Mouse (Mus musculus) kidney, adult 9 months (tissue): ENCODE measurements around the gene Stpg4.

Source experiments
- DNase-seq: peaks from one replicate; pipeline ENCODE4 v3.0.0; 2022

Stpg4 gene

DNA sequence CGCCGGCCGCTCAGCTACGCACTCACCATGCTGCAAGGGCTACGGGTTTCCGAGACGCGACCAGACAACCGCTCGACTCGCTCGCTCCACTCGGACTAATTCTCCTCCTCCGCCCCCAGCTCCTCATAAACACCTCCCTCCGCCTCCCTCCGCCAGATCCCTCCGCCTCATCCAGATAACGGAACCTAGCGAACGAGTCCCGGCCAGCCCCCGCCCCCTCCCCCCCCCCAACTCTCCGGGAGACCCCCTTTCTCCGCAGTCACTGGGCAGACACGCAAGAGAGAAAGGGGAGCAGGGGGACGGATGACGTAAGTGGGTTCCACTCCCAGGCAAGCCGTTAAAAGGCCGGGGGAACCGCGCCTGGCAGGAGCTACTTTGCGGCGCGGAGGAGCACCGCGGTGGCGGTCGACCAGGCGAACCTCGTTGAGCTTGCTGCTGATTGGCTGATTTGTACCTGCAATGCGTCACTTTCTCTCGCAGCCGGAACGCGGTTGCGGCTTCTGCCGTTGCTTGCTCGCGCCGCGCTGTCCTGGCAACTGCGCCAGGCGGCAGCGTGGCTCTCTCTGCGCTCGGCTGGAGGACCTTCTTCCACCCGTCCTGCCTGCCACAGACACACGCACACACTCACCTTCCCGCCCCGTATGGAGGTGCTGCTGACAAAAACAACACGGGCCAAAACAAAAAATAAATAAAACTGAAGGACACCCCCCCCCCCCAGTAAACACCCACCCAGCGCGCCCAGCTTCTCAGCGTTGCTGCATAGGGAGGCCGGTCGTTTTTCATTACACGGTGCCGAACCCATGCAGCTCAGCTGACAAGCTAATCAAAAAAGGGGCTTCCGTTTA lies 19.4 kb upstream of the Stpg4 start, which contains the start of gene Calm2:
Gene Calm2 (minus strand): TSS at position 169 of the 845 bp plus-strand sequence.
- DNase-seq: peak; percentile 98

DNA sequence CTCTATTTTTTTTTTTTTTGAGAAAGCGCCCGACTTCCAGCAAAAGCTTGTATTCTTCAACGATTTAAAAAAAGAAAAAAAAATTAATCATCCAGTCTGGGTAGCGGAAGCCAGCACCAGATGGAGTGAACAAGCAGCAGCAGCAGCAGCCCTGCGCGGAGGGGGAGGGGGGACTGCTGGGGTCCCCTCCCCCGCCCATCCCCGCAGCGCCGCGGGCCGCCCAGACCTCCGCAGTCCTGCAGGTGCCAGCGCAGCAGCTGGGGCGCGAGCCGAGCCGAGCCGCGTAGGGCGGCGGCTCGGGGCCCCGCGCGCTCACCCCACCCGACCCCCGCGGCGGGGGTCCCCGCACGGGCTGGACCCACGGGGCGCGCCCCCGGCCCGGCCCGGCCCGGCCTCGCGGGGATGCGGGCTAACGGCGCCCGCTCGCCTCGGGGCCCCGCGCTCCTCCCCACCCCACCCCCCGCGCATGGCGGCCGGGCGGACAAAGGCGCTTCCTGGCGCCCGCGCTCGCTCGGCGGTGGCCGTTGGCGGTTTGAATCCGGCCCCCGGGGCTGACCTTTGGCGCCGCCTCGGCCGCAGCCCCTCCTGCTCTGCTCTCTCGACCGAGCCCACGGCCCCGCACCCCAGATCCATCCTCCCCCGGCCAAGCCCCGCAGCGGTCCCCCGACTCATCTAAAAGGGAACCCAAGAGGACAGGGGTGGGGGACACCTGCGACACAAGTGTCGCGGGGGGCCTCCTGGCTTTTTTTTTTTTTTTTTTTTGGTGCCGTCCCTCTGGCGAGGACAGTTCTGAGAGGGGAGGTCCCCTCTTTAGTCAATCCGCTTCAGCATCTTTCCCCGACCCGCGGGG lies 18.6 kb upstream of the Stpg4 start:
- DNase-seq: peak; percentile 54

DNA sequence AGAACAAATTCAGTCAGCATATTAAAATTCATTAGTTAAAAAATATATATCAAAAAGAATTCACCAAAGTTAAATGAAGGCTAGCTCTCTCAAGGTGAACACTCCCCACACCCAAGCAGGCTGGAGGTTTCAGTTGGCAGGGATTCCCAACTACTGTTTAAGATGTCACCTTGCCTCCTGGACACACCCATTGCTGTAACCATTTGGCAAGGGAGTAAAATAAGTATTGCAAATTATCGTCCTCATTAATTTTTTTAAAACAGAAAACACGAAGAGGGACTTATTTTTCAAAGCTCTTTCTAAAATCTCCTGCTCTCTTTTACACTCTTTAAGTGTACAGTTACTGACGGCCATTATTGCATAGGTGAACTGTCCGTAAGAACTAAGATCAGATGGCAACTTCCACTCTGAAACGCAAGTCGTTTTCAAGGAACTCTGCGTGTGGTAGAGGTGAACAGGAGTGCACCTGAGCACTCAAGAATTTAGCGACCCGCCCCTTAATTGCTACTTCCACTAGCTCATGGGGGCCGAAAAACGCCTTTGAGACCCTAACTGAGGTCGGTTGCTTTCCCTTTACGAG lies 17.9 kb upstream of the Stpg4 start:
- peak; percentile 24 for DNase-seq

DNA sequence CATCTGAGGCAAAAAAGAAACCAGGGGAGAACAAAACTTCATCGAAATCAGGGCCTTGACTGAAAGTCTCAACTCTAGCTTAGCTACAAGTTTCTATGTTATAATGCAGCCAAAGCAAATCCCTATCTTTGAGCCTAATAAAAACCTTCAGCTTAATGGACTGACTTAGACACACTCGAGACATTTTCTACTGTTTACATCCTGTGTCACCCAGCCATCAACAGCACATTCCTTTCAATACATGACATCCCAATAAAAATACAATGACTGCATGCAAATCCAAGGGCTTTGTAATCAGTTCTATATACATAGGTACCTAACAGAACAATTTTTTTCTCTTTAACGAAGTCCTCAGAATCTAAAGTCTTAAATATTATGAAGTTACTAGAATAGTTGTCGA lies 17.2 kb upstream of the Stpg4 start:
- DNase-seq: no peak

DNA sequence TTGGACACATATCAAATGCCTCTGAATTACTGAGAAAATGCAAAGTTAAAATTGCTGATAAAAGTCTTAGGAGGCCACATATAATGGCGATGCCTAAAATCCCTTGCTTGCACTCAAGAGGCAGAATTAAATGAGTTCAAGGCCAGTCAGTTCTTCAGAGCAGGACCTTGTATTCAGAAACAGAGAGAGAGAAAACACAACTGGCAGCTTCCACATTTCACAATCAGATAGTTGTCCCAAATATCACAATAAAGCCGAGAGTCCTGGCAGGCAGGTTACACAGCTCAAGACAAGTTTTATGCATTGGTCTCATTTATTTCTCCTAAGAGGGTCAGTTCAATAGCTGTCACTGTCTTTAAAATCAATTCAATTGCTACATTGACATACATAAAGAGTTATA lies 14.0 kb upstream of the Stpg4 start:
- no peak for DNase-seq

DNA sequence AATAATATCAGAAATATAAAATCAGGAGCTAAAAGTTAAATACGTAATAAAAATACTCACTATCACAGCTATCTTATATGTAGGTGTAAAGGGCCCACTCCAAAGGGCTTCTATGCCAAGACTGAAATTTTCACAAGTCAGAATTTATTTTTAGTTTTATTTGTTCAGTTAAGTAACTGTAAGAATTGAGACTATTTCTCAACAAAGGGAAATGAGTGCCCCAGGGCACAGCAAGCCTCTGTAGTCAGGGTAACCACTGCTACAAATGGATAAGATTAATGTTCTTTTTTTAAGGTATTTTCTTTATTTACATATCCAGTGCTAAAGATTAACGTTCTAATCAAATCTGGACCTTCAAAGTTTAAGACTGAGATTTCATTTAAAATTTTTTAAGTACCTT lies 11.9 kb upstream of the Stpg4 start:
- no peak for DNase-seq

DNA sequence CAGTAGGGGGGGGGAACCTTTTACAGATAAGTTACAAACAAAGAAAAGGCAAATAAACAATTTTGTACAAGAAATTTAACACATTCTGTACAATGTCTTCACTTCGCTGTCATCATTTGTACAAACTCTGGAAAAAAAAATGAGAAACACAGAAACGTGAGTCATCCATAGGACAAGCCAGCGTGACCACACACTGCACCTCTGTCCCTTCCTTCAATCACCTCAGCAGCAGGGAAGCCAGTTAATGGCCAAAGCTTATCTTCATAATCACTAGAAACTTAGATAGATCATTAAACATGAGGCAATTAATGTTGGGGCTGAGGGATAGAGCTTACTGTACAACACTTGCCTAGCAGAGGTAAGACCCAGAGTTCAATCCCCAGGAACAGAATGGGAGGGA lies 6.4 kb upstream of the Stpg4 start:
- DNase-seq: no peak

DNA sequence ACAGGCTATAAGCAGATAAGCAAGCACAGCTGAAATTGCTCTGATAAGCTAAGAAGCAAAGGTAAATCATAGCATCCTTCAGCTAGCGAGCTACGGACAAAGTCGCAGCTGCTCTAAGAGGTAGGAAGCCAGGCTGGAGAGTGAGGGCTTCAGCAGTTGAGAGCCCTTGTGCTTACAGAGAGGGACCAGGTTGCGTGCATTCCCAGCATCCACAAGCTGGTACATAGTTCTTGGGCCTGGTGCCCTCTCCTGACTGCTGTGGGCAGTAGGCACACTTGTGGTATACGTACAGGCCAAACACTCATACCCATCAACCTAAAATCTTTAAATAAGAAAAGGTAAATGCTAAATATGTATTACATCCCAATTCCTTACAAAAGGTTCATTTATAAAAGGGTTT lies 5.2 kb upstream of the Stpg4 start:
- DNase-seq: no peak

DNA sequence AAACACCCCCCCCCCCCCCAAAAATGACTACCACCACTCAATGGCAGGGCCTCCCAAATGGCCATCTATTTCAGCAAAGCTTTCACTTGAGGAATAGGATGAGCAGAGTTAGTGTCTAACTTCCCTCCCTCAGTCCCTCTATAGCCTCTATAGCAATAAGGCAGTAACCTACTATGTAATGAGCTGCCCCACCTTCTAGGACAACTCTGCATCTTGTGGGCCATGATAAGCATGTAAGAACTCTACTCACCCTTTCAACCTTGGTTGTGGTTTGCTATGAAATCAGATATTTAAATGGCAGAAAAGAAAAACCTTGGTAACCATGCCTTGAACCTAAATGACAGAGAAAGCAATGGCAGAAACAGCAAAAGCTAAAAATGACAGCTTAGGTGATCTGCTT lies 4.8 kb upstream of the Stpg4 start:
- DNase-seq: no peak

DNA sequence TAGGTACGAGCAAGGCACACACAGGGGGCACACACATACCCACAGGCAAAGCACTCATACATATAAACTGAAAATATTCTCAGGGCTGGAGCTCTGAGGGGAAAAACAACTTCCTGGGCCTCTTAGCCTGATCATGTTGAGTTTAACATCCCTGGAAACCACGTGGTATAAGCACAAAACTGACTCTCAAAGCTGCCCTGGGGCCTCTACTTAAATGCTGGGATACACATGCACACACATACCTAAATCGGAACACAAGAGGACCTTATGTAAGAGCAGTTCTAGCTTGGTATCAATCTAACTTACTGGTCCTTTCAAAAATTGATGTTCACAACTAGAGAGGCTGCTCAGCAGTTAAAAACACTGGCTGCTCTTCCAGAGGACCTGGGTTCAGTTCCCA lies 1.9 kb upstream of the Stpg4 start:
- no peak for DNase-seq

DNA sequence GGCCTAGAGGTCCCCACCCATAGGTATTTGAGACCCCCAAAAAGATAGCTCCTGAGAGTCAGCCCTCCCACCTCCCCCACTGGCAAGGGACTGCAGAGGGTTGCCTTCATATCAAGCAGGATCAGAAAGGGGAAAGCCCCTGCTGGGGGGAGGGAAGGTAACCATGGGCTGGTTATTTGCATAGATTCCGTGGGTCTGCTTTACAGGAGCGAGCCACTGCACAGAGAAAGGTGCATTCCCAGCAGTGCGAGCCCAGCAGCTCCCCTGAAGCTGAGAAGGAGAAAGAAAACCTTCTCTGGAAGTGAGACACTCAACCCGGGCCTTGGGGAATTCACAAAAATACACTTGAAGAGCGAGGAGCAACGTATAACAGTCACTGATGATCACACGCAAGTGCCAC lies 9.5 kb downstream of the Stpg4 start:
- DNase-seq: no peak

DNA sequence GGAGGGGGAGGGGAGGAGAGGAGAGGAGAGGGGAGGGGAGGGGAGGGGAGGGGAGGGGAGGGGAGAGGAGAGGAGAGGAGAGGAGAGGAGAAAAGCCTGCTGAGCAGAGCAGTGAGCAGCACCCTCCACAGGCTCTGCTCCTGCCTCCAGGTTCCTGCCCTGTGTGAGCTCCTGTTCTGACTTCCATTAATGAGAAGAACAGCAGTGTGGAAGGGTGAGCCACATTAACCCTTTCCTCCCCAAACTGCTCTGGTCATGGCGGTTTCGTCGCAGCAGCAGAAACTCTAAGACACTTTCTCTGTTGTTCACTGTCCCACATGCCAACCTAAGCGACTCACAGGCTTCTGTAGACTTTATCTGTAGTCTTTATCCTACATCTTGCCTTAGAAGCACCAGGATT lies 20.9 kb downstream of the Stpg4 start:
- DNase-seq: no peak

DNA sequence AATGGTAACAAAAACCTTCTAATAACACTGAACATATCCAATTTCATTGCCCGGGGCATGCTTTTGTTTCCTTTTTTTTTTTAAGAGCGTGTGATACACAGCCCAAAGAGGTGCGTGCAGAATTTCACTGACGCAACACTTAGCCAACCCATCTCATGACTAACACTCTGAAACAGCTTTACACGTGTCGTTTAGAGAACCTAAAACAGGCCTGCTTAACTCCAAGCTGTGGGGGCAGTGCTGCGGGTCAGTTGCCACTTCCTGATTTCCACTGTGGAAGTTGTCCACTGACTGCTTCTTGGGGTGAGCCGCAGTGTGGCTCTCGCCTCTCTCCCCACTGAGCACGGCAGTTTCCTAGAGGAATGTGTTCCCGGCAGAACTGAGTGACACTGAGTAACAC lies 22.0 kb downstream of the Stpg4 start:
- DNase-seq: no peak

DNA sequence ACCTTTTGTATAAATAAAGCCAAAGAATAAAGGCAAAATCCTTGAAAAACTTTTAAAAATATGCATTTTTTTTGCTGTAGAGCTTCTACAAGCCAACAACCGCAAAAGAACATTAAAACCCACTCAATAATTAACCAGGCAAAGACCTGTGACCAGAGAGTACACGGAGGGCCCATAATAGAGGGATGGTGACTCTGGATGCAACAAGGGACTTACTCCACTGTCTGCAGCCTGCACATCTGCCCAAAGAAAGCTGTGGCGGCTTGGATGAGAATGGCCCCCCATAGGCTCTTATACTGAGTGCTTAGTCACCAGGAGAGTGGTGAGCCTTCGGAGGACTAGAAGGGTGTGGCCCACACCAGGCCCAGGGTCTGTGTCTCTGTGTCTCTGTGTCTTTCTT lies 24.1 kb downstream of the Stpg4 start:
- DNase-seq: peak; percentile 36

DNA sequence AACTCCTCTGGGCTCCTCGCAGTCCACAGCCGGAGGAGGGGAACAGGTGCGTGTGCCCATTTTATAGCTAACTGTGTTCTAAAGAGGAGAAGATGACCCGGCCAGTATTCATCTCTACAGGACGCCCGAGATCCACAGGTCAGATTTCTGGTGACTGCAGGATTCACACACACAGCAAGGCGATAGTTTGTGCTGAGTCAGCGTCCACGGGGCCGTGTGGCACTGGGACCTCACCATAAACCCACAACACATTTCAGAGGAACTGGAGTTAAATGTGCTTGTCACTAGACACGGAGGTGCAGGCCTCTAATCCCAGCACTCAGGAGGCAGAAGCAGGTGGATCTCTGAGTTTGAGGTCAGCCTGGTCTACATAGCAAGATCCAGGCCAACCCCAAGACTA lies 25.1 kb downstream of the Stpg4 start:
- DNase-seq: no peak

DNA sequence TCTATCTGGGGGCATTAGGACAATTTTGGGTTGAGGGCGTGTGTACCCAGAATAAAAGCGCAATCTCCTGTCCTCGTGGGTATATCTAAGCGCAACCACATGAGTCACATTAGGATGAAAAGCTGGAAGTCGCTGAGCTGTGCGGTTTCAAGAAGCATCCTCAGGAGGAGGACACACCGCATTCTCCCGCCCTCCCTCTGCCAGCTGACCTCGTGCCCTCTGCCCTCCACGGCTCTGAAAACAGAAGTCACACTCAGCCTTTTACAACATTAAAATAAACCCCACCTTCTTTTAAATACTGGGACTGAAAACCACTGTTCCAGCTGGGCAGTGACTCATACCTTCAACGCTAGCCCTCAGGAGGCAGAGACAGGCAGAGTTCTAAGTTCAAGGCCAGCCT lies 30.5 kb downstream of the Stpg4 start:
- DNase-seq: no peak

DNA sequence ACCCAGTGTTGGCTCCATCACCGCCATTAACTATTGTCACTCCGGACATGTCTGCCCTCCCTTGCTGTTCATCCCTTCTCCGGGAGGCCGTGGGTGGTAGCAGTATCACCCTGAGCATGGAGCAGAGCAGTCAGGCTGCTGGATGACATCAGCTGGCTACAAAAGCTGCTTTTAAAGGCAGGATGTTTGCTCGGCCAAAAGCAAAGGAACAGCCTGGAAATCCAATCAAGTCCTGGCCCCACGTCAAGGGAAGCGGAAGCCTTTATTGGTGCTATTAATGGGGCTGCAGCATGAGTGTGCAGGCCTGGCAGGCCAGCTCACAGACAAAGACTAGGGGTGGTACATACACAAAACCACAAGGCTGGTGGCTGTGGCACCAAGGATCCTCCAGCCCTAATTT lies 36.3 kb downstream of the Stpg4 start:
- DNase-seq: peak; percentile 45

DNA sequence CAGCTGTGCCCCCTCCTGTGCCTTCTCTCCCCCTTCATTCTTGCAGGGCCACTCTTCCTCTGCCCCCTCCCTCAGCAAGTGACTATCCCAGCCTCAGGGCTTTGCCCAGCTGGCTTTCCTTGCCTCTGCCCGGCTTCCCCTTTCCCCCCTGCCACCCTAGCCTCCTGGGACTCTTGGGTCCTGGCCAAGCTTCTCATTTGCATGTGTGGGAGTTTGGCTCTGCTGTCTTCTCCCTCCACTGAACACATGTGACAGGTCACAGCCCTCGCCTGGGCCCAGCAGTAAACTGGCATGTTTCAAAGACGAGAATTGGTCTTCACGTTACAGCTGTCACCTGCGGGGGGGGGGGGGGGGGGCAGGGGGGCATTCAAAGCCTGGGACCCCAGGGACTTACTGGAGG lies 40.5 kb downstream of the Stpg4 start:
- DNase-seq: no peak

DNA sequence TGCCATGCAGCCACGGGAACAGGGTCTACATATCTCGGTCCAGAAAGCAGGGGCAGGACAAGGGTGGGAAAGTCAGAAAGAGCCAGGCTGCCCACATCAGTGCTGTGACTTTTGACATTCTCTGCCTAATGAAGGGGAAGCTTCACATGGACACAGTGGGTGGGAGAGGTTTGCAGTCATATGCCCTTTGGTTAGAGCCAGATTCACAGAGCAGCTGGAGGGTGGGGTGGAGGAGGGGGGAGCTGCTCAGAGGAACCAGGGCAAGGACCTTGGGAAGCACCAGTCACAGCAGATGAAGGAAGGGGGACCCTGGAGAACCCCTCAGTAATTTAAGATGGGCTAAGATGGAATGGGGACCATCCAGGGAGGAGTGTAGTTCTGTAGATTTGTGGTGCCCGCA lies 41.7 kb downstream of the Stpg4 start:
- DNase-seq: no peak

DNA sequence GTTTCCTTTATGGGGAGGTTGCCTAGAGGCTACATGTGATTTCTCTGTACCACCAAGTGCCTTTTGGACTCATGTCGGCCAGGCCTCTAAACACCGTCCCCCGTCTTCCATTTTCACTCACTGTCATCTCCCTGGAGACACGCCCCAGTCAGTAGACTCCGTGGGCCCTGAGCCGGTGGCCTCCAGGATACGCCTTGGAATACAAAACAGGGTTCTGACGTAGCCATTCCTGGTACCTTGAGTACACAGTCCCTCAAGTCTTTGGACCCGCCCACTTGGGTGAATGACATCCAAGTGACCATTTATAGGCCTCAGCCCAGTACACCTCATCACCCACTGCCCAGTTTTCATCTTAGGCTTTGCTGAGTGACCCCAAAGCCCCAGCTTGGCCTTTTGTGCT lies 46.9 kb downstream of the Stpg4 start:
- DNase-seq: no peak

DNA sequence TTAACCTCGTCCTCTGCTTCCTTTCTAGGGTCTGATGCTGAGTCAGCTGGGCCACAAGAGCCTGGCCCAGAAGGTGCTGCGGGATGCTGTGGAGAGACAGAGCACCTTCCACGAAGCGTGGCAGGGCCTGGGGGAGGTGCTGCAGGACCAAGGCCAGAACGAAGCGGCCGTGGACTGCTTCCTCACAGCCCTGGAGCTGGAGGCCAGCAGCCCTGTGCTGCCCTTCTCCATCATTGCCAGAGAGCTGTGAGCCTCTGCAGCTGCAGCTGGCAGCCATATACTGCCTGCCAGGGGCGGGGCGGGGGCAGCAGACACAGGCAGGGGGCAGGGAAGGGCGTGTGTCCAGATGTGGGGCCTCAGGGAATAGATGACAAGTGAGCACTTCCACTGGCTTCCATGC lies 47.7 kb downstream of the Stpg4 start:
- no peak for DNase-seq

DNA sequence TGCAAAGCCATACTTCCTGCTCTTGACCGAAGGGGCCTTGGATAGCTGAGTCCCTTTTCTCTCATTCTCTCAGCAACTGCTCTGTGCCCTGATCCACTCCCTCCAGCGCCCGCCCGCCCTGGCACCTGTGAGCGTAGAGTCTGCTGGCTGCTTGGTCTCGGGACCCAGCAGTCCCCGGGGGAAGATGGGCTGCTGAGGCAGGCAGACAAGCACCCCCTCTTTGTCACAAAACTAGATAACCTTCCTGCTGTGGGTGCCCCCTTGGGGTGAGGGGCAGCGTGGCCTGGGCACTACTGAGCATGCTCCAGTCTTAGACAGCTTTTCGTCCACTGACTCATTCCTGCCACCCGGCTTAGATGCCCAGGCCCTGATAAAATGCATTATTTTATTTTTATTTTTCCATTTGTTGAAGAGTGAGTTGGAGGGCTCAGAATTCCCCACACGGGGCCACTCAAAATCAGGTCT lies 48.3 kb downstream of the Stpg4 start:
- no peak for DNase-seq

DNA sequence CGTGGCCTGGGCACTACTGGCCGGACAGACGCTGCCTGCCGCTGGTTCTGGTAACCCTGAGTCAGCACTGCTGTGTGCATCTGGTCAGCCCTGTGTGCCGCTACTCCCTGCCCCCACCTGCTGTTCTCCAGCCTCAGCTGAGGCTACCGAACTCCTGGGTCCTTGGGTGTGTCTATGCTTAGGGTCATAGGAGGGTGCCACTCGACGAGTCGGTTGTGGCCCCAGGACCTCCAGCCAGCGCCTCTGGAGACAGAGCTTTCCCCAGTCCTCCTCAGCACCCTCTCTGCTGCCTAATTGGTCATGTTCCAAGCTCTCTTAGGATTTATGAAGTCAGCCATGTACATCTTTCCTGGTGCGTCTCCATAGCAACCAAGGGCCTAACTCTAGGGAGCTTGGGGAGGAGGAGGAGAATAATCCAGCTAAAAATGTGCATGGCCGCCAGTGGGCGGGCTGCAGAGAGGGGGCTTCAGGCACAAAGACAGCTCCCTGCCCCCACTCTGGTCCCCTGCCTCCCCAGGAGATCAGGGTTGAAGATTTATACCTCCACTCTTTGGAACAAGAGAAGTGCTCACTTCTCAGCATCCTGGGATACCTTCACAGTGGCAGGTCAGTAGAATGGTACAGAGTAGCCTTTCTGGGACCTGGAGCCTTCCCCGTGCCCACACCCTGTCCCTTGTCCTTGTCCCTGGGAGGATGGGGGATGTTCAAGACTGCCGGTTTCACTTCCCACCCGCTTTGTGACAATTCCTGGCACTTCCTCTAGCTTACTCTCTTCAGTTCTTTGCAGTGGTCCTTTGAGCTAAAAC lies 49.0 kb downstream of the Stpg4 start:
- no peak for DNase-seq
